Mouse (Mus musculus) thymus, postnatal 25 days (tissue): Measurements from ENCODE around the gene Uroc1.

Experiments used
- DNase-seq: peaks from one replicate; pipeline ENCODE4 v3.0.0; 2022

The Uroc1 gene

GRCm38 (mm10) chr6:90332561-90333425 is at the start of gene Uroc1:
Gene Uroc1, plus strand, starts transcription at chr6:90333284.
- no peak for DNase-seq

GRCm38 (mm10) chr6:90288265-90288664 is 44.8 kb upstream of the Uroc1 start:
- DNase-seq, result no peak

- DNase-seq, result no peak
Measured at GRCm38 (mm10) chr6:90300919-90301318, 32.2 kb upstream of the Uroc1 start, which contains the start of gene BC048671. Gene BC048671, plus strand, starts transcription at chr6:90301219.

- DNase-seq, result no peak
Measured at GRCm38 (mm10) chr6:90306315-90306975, 26.6 kb upstream of the Uroc1 start.

- no peak for DNase-seq
Measured at GRCm38 (mm10) chr6:90308839-90309778, 24.0 kb upstream of the Uroc1 start.

- no peak for DNase-seq
Measured at GRCm38 (mm10) chr6:90315961-90316360, 17.1 kb upstream of the Uroc1 start.

- DNase-seq, result no peak
Measured at GRCm38 (mm10) chr6:90317510-90318258, 15.4 kb upstream of the Uroc1 start.

GRCm38 (mm10) chr6:90319019-90319418 is 14.1 kb upstream of the Uroc1 start:
- DNase-seq, result no peak

- DNase-seq, result no peak
Measured at GRCm38 (mm10) chr6:90319475-90320191, 13.5 kb upstream of the Uroc1 start.

GRCm38 (mm10) chr6:90320429-90320828 is 12.7 kb upstream of the Uroc1 start:
- no peak for DNase-seq

- DNase-seq, result no peak
Measured at GRCm38 (mm10) chr6:90321811-90322210, 11.3 kb upstream of the Uroc1 start.

GRCm38 (mm10) chr6:90324026-90324425 is 9.1 kb upstream of the Uroc1 start:
- no peak for DNase-seq

- DNase-seq, result no peak
Measured at GRCm38 (mm10) chr6:90324463-90324862, 8.6 kb upstream of the Uroc1 start.

GRCm38 (mm10) chr6:90324991-90325390 is 8.1 kb upstream of the Uroc1 start, which contains the start of gene Chst13:
Gene Chst13, minus strand, starts transcription at chr6:90325185.
- DNase-seq, result no peak

- DNase-seq, result no peak
Measured at GRCm38 (mm10) chr6:90327670-90328069, 5.4 kb upstream of the Uroc1 start.

GRCm38 (mm10) chr6:90329953-90330352 is 3.1 kb upstream of the Uroc1 start:
- DNase-seq, result no peak

- DNase-seq, result no peak
Measured at GRCm38 (mm10) chr6:90334244-90334643, 1.2 kb downstream of the Uroc1 start.

- DNase-seq, result no peak
Measured at GRCm38 (mm10) chr6:90342343-90342742, 9.3 kb downstream of the Uroc1 start.

GRCm38 (mm10) chr6:90347183-90347582 is 14.1 kb downstream of the Uroc1 start:
- DNase-seq, result no peak

- no peak for DNase-seq
Measured at GRCm38 (mm10) chr6:90348500-90348899, 15.4 kb downstream of the Uroc1 start.

- DNase-seq, result no peak
Measured at GRCm38 (mm10) chr6:90350011-90350410, 16.9 kb downstream of the Uroc1 start.
